Mouse (Mus musculus) adrenal gland (tissue): Measurements from ENCODE around the gene Inpp4b.

Experiments
- intact Hi-C: fragments of 180-260 bp; cut with DNase I; formaldehyde crosslinking; loops from one replicate; pipeline ENCODE4 v1.15.1; 2025

Inpp4b gene

DNA sequence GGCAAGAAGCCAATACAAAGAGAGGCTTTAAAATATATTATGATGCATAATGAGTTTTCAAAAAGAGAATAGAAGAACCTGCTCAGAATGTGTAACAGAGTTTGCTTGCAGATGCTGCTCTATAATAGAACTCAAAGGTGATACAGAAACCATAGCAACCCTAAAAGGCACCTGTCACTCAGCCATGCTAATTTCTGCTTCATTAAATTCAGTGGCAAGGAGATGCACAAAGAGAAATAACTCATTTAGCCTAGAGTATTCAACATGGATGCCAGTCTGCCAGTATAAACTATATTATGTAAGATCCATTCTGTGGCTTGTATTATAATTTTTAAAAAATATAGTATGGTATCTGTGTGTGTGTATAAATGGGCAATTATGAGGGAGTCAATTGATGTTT is 807.9 kb downstream of the Inpp4b start:
- intact Hi-C loops: no loop called here

DNA sequence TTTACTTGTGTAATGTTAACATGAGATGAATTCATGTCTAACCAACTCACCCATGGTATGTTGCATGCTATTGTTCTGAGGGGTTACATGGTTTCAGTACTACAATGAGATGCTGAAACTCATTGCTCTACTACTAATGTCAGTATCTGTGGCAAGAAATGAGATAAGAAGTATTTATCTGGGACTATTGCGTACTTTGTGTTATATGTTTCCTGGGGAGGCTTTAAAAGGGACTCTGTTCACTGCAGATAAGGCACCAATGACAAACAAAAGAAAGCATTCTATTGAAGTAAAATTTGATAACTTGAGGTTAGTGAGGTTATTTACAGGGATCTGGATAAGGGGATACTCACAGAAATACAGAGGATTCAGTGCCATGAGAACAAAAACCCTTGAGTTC is 815.6 kb downstream of the Inpp4b start:
- intact Hi-C loops: no loop called here
